Mouse (Mus musculus): ENCODE data around the gene Gnpnat1. TPM values are rescaled to one million over a fixed set of nuclear protein-coding genes. Genes with fewer than 3 reads are reported as not detected.

Gene Gnpnat1
- total RNA-seq, 2 experiments from 2014 or later: 3.1 to 5.4 TPM

GRCm38 (mm10) chr14:45418553-45418952, 13.8 kb upstream of the Gnpnat1 start:
- ATAC-seq (replicated peaks; ENCODE audit: low FRiP score, poor library complexity, severe bottlenecking): no peak

GRCm38 (mm10) chr14:45416265-45416664, 11.6 kb upstream of the Gnpnat1 start:
- no peak for ATAC-seq (replicated peaks; ENCODE audit: low FRiP score, poor library complexity, severe bottlenecking)

DNA sequence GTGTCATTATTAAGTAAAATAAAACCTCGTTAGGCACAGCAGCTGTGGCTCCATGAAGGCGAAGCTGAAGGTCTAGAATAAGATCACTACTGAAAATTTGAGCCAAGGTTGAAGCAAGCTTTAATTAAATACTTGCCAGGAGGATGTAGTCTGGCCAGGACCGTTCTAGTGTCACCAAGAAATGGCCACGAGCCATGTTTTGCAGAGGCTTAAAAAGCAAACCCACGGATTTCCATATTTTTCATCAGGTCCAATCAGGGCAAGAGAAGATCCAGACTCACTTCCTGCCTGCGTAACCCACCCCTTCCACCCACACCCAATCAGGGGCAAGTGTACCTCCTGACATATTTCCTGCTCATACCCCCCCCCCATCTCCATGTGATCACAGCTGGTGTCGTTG, 1.1 kb downstream of the Gnpnat1 start:
- no peak for ATAC-seq (replicated peaks; ENCODE audit: low FRiP score, poor library complexity, severe bottlenecking)

DNA sequence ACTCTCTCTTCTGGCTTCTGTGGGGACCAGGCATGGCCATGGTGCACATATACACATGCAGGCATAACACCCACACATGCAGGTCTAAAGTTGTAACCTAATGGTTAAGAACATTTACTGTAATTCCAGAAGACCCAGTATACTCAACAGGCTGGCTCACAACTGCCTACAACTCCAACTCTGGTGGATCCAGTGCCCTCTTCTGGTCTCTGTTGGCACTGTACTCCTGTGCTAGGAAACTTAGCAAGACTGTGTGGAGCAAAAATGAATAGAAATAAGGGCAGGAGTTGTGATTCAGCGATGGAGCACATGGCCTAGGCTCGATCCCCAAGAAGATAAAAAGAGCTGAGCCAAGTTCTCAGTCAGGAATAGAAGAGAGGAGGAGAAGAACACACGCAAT, 4.9 kb downstream of the Gnpnat1 start:
- no peak for ATAC-seq (replicated peaks; ENCODE audit: low FRiP score, poor library complexity, severe bottlenecking)

DNA sequence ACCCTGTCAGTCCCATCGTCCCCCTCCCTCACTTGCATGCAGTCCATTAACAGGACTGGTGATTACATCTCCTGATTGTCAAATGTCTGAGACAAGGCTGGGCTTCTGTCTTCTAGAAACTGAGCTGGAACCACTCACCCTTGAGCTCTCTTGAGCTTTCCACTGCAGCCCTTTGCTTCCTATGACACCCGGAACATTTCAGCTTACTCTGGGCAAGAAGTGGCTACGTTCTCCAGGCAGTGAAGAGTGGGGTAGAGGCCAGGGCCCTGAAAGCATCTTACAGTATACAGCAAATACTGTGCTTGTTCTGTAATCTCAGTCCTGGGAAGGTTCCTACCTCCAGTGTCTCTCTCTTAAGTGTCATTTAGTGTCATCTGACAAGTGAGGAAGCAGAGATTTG, 15.5 kb downstream of the Gnpnat1 start:
- ATAC-seq (replicated peaks; ENCODE audit: low FRiP score, poor library complexity, severe bottlenecking): no peak

- peak; percentile 91 for ATAC-seq (replicated peaks; ENCODE audit: low FRiP score, poor library complexity, severe bottlenecking)
Measured at GRCm38 (mm10) chr14:45388345-45389181, 16.1 kb downstream of the Gnpnat1 start.

DNA sequence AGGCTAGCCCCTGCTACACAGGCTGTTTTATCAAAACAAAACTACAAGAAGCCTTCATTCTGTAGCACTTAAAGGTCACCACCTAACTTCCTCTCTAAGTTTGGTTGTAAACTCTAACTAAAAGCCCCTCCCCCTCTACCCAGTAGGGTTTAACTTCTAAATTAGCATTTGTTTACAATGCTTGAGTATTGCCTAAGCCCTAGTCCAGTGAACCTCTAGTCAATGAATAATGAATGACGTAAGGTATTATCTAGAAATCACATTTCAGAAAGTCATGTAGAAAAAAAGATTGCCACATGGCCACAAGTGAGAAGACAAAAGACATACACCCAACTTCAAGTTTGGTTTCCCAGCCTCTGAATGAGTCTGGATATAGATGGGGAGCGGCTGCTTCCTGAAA, 17.2 kb downstream of the Gnpnat1 start:
- no peak for ATAC-seq (replicated peaks; ENCODE audit: low FRiP score, poor library complexity, severe bottlenecking)

DNA sequence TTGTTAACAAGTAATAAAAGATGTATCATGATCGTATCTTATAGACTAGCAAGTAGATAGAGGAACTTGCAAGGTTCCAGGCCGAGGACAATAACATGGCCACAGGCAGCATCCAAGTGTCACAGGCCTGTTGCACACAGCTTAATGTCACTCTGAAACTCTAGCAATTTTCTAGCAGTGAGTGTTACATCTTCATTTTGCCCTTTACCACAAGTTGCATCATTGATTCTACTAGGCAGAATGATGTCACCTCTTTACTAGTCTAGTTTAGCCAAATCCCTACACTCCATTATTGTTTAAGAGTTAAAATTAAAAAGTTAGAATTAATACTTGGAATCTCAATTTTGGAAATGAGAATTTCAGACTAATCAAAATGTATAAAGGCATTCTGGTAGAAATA, 19.1 kb downstream of the Gnpnat1 start:
- no peak for ATAC-seq (replicated peaks; ENCODE audit: low FRiP score, poor library complexity, severe bottlenecking)

GRCm38 (mm10) chr14:45382912-45383311, 21.8 kb downstream of the Gnpnat1 start:
- no peak for ATAC-seq (replicated peaks; ENCODE audit: low FRiP score, poor library complexity, severe bottlenecking)

DNA sequence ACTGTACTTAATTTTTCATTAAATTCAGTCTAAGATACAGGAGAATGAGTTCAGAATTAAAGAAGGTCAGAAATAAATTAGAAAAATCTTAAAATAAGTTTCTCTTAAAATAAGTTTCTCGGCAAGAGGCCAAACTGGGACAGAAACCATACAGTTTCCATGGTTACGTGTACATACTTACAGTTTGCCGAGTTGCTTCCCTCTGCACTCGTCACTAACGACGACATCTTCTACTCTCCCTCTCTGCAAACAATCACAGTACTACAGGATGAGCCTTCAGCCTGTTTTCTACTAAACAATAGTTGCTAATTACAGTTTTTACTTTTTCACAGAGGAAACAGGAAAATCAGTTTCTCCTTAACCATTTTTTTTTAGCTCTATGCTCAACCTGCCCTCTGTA, 24.0 kb downstream of the Gnpnat1 start:
- no peak for ATAC-seq (replicated peaks; ENCODE audit: low FRiP score, poor library complexity, severe bottlenecking)

- no peak for ATAC-seq (replicated peaks; ENCODE audit: low FRiP score, poor library complexity, severe bottlenecking)
Measured at GRCm38 (mm10) chr14:45378771-45379170, 25.9 kb downstream of the Gnpnat1 start.

DNA sequence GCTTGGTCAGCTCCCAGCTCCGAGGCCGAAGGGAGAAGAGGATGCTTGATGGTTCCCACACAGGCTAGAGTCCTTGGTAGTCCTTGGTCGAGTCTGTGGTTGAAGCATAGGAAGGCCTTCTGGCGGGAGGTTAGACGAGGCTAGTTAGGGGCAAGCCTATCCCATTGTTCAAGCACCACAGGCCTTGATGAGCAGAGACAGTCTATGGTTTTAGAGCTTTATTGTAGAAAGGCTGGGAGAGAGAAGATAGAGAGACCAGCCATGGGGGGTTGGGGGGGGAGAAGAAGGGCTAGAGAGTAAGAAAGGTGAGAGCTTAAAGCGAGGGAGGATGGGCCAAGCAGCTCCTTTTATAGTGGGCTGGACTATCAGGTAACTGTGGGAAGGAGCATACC, 39.5 kb downstream of the Gnpnat1 start:
- ATAC-seq (replicated peaks; ENCODE audit: low FRiP score, poor library complexity, severe bottlenecking): no peak

- no peak for ATAC-seq (replicated peaks; ENCODE audit: low FRiP score, poor library complexity, severe bottlenecking)
Measured at GRCm38 (mm10) chr14:45364211-45365195, 40.2 kb downstream of the Gnpnat1 start.

GRCm38 (mm10) chr14:45350931-45351859, 53.5 kb downstream of the Gnpnat1 start, which contains the start of gene Styx:
Gene Styx, plus strand, starts transcription at chr14:45351093.
- peak; percentile 99 for ATAC-seq (replicated peaks; ENCODE audit: low FRiP score, poor library complexity, severe bottlenecking)

- peak; percentile 94 for ATAC-seq (replicated peaks; ENCODE audit: low FRiP score, poor library complexity, severe bottlenecking)
Measured at GRCm38 (mm10) chr14:45329589-45330181, 75.0 kb downstream of the Gnpnat1 start, which contains the start of gene Psmc6. Gene Psmc6, plus strand, starts transcription at chr14:45329788.

- ATAC-seq (replicated peaks; ENCODE audit: low FRiP score, poor library complexity, severe bottlenecking): peak; percentile 52
Measured at GRCm38 (mm10) chr14:45329018-45329588, 75.6 kb downstream of the Gnpnat1 start.

- no peak for ATAC-seq (replicated peaks; ENCODE audit: low FRiP score, poor library complexity, severe bottlenecking)
Measured at GRCm38 (mm10) chr14:45328072-45328713, 76.5 kb downstream of the Gnpnat1 start.

Measured in erythroblast, adult 5-6 weeks (primary cell).